Mouse (Mus musculus): ENCODE results near the gene Smtnl2. TPM values are rescaled to one million over a fixed set of nuclear protein-coding genes. Genes with fewer than 3 reads are reported as not detected.

The Smtnl2 gene
- polyA plus RNA-seq, 1 experiment from 2014 or later: 12.6 TPM

DNA sequence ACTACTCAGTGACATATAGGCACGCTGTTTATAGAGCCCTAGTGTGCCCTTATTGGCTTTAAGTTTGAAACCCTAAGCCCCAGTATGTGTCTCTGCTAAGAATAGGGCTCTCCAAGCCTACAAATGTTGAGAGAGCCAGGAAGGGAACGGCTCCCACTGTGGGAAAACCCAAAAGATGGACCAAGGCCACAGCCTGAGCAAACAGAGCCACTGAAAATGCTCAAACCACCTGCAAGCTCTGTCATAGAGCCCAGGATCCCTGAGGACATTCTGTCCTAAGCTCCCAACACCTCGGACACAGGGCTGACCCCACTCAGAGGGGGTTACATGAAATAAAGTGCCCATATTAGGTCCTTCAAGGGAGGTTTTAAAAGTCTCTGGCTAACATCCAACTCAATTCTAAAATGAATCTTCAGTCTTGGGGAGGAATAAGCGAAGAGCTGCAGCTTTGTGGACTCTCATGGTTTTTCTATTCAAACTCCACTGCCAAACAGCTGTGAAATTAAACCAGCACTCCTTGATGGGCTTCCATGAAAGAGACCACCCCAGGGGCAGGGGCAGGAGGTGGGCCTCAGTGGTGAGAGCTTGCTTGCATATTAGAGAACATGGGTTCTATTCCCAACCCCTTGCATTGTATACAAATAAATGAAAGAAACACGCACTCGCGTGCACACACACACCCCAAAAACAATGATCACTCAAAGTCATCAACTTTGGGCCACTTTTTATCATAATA, 21.9 kb downstream of the Smtnl2 start:
- Histone ChIP-seq H3K4me3 (ENCODE audit: low read depth, low read length) (no peak overlapping the region), H3K9ac (ENCODE audit: low read length) (no peak overlapping the region), H3K27ac (ENCODE audit: low read depth, low read length) (no peak overlapping the region), H3K4me2 (ENCODE audit: low read depth) (no peak overlapping the region), H3K27me3 (ENCODE audit: control insufficient read depth, insufficient read depth, low read length) (no peaks in the 10 kb centered on the region), H3K36me3 (ENCODE audit: control insufficient read depth, insufficient read depth, low read length) (no peaks in the 10 kb centered on the region), H3K9me3 (ENCODE audit: control insufficient read depth, low read length) (no peaks in the 10 kb centered on the region), H3K4me1 (ENCODE audit: control insufficient read depth, insufficient read depth, low read length) (no peaks in the 10 kb centered on the region)
- 83% methylated on average over 7 of the region's 7 CpGs for WGBS
- ATAC-seq (ENCODE audit: insufficient read depth, low FRiP score, low TSS enrichment) (no peak), DNase-seq (ENCODE audit: low spot score) (no peak)

DNA sequence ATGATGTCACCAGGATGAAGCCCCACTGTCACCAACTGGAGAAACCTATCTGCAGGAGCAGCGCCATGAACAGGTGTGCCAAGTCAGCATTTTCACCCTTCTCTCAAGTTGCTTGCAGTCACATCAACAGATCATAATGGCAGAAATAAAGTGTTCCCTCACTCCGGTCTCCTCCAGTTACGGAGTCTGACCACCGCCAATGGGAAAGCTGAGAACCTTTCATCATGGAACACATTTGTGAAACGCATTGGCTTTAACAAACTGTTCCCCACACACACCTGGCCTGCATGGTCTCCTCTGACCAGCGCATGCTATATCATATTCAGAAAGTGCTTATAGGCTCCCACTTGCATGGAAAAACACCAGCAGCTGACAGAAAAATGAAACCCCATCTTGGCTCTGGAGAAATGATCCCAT, 23.4 kb downstream of the Smtnl2 start:
- H3K9me3 ChIP-seq (ENCODE audit: control insufficient read depth, low read length): no peaks in the 10 kb centered on the region
- no peaks in the 10 kb centered on the region for H3K27me3 ChIP-seq (ENCODE audit: control insufficient read depth, insufficient read depth, low read length)
- H3K4me1 ChIP-seq (ENCODE audit: control insufficient read depth, insufficient read depth, low read length): no peaks in the 10 kb centered on the region
- H3K27ac ChIP-seq (ENCODE audit: low read depth, low read length): no peak overlapping the region
- WGBS: 92% methylated on average over 6 of the region's 6 CpGs
- DNase-seq (ENCODE audit: low spot score) (no peak), ATAC-seq (ENCODE audit: insufficient read depth, low FRiP score, low TSS enrichment) (no peak)
- H3K36me3 ChIP-seq (ENCODE audit: control insufficient read depth, insufficient read depth, low read length): no peaks in the 10 kb centered on the region
- no peak overlapping the region for H3K4me2 ChIP-seq (ENCODE audit: low read depth)
- no peak overlapping the region for H3K4me3 ChIP-seq (ENCODE audit: low read depth, low read length)
- H3K9ac ChIP-seq (ENCODE audit: low read length): no peak overlapping the region

DNA sequence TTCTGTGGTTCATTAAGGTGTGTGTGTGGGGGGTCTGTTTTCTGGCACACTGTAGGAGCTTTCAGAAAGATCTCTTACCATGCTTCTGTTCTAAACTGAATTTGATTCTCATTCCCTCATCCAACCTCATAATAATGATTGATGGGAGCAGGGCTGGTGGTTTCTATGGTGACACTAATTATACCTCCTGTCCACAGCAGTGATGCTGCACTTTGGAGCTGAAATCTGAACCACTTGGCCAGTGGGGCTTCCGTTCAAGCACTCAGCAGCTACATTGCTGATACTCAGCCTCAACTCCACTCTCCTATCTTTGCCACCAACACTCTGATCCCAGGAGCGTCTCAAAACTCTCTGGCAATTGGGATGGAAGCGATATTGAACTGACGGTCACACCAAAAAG, 32.2 kb downstream of the Smtnl2 start:
- Histone ChIP-seq H3K27me3 (ENCODE audit: control insufficient read depth, insufficient read depth, low read length) (no peaks in the 10 kb centered on the region), H3K4me3 (ENCODE audit: low read depth, low read length) (no peak overlapping the region), H3K27ac (ENCODE audit: low read depth, low read length) (no peak overlapping the region), H3K9me3 (ENCODE audit: control insufficient read depth, low read length) (no peaks in the 10 kb centered on the region), H3K4me2 (ENCODE audit: low read depth) (no peak overlapping the region), H3K4me1 (ENCODE audit: control insufficient read depth, insufficient read depth, low read length) (no peaks in the 10 kb centered on the region), H3K9ac (ENCODE audit: low read length) (no peak overlapping the region), H3K36me3 (ENCODE audit: control insufficient read depth, insufficient read depth, low read length) (no peaks in the 10 kb centered on the region)
- ATAC-seq (ENCODE audit: insufficient read depth, low FRiP score, low TSS enrichment): no peak
- 76% methylated on average over 4 of the region's 4 CpGs for WGBS
- no peak for DNase-seq (ENCODE audit: low spot score)

DNA sequence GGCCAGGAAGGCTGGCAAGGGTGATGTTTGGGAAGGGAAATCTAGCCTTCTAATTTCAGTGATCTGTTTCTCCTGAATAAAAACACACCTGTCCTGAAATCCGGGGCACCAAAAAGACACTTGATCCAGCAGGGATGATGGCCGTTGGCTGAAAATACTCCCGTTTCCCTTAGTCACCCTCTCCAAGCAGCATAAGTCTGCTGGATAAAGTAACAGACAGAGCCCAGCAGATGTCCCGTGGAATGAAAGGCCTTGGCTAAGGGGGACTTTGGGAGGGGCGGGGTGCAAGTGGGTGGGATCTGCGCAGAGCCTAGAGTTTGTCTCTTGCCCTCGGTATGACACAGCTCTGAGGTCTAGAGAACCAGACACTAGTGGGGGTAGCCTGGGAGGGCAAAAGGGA, 33.3 kb downstream of the Smtnl2 start:
- no peak for ATAC-seq (ENCODE audit: insufficient read depth, low FRiP score, low TSS enrichment)
- H3K4me3 ChIP-seq (ENCODE audit: low read depth, low read length): no peak overlapping the region
- H3K36me3 ChIP-seq (ENCODE audit: control insufficient read depth, insufficient read depth, low read length): no peaks in the 10 kb centered on the region
- 74% methylated on average over 7 of the region's 7 CpGs for WGBS
- no peak overlapping the region for H3K9ac ChIP-seq (ENCODE audit: low read length)
- H3K27me3 ChIP-seq (ENCODE audit: control insufficient read depth, insufficient read depth, low read length): no peaks in the 10 kb centered on the region
- H3K9me3 ChIP-seq (ENCODE audit: control insufficient read depth, low read length): no peaks in the 10 kb centered on the region
- H3K4me1 ChIP-seq (ENCODE audit: control insufficient read depth, insufficient read depth, low read length): no peaks in the 10 kb centered on the region
- no peak overlapping the region for H3K27ac ChIP-seq (ENCODE audit: low read depth, low read length)
- no peak for DNase-seq (ENCODE audit: low spot score)
- H3K4me2 ChIP-seq (ENCODE audit: low read depth): no peak overlapping the region

DNA sequence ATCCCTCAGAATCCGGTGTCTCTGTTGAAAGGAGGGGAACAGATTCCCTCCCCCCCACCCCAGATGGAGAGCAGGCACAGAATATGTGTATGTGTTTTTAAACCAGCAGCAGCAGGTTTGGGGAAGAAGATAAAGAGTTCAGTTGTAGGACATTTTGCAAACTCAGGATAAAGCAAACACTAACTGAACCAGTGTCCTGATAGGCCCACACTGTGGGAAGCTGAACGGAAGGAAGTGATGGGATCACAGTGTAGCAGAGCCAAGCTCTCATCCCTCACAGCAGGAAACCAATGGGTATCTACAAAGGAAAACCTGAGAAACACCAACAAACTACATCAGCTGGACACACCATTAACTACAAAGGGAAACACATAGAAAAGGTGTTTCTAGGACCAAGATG, 35.0 kb downstream of the Smtnl2 start:
- no peak overlapping the region for H3K27ac ChIP-seq (ENCODE audit: low read depth, low read length)
- no peaks in the 10 kb centered on the region for H3K36me3 ChIP-seq (ENCODE audit: control insufficient read depth, insufficient read depth, low read length)
- H3K4me2 ChIP-seq (ENCODE audit: low read depth): no peak overlapping the region
- WGBS: 85% methylated on average over 2 of the region's 2 CpGs
- H3K9ac ChIP-seq (ENCODE audit: low read length): no peak overlapping the region
- no peak overlapping the region for H3K4me3 ChIP-seq (ENCODE audit: low read depth, low read length)
- no peaks in the 10 kb centered on the region for H3K27me3 ChIP-seq (ENCODE audit: control insufficient read depth, insufficient read depth, low read length)
- H3K4me1 ChIP-seq (ENCODE audit: control insufficient read depth, insufficient read depth, low read length): no peaks in the 10 kb centered on the region
- H3K9me3 ChIP-seq (ENCODE audit: control insufficient read depth, low read length): no peaks in the 10 kb centered on the region
- ATAC-seq (ENCODE audit: insufficient read depth, low FRiP score, low TSS enrichment): no peak
- no peak for DNase-seq (ENCODE audit: low spot score)

DNA sequence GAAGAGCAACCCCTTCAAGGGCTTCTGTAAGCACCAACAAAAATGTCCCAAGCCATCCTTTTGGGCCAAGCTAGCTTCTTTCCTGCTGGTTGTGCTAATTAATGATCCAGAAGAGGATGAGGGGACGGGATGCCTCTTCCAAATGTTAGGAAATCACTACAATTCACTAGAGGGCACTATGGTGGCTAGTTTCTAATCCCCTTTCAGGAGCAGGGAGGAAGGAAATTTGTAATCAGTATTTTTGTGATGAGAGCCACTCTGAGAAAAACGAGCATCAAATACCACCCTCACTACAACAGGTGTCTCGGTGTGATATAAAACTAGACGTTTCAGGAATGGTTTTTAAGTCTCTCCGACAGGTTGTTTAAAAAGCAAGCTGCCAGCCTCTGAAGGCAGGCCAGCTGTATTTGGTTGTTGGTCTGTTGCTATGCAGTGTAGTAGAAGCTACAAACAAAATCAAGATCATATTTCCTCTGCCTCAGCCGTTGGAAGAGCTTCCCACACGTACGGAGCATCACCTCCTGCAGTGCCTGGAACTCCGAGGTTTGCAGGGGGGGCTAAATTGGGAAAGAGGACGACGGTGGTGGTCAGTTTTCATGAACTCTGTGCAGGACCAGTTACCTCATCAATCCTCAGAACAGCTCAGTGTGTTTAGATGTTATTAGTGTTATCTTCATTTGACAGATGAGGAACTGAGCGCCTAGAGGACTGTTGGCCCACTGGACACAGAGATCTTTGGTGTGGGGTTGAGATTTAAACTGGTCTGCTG, 41.4 kb downstream of the Smtnl2 start:
- 39% methylated on average over 12 of the region's 12 CpGs for whole genome bisulfite sequencing
- Histone ChIP-seq H3K27ac (ENCODE audit: low read depth, low read length) (no peak overlapping the region), H3K4me2 (ENCODE audit: low read depth) (no peak overlapping the region), H3K4me3 (ENCODE audit: low read depth, low read length) (no peak overlapping the region), H3K36me3 (ENCODE audit: control insufficient read depth, insufficient read depth, low read length) (no peaks in the 10 kb centered on the region), H3K9ac (ENCODE audit: low read length) (no peak overlapping the region), H3K4me1 (ENCODE audit: control insufficient read depth, insufficient read depth, low read length) (no peaks in the 10 kb centered on the region), H3K9me3 (ENCODE audit: control insufficient read depth, low read length) (no peaks in the 10 kb centered on the region), H3K27me3 (ENCODE audit: control insufficient read depth, insufficient read depth, low read length) (no peaks in the 10 kb centered on the region)
- DNase-seq (ENCODE audit: low spot score) (no peak), ATAC-seq (ENCODE audit: insufficient read depth, low FRiP score, low TSS enrichment) (no peak)

DNA sequence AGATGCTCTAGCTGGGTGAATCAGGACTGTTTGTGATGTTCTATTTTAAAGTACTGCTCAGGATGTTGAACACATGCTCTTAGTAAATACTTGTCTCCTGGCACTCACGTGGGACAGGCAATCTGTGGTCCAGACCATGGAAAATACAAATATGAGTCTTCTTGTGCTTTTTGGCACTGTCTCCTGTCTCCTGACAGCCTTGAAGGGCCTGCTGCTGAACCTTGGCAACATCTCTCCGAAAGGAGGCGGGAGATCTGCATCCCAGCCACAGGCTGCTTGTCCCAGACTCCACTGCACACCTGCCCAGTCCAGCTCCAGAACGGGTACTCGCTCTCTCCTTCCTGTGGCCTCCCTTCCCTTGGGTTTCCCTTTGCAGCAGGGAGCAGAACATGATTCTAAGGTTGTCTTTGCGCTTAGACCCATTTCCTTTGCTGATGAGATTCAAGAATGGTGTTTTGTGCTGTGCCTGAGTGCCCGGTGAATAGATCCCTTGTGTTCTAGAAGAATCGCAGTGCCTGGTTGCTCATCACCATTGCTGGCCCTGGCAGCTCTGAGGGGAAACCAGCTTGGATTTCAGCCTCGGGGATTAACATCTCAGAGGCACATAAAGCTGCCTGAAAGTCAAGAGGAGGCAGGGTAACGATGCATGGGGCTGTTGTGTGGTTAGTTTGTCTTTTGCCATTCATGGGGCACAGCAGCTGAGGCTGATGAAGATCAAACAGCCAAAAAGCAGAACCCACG, 43.4 kb downstream of the Smtnl2 start:
- ATAC-seq (ENCODE audit: insufficient read depth, low FRiP score, low TSS enrichment) (no peak), DNase-seq (ENCODE audit: low spot score) (no peak)
- Histone ChIP-seq H3K9me3 (ENCODE audit: control insufficient read depth, low read length) (no peaks in the 10 kb centered on the region), H3K4me2 (ENCODE audit: low read depth) (no peak overlapping the region), H3K36me3 (ENCODE audit: control insufficient read depth, insufficient read depth, low read length) (no peaks in the 10 kb centered on the region), H3K27me3 (ENCODE audit: control insufficient read depth, insufficient read depth, low read length) (no peaks in the 10 kb centered on the region), H3K4me3 (ENCODE audit: low read depth, low read length) (no peak overlapping the region), H3K4me1 (ENCODE audit: control insufficient read depth, insufficient read depth, low read length) (no peaks in the 10 kb centered on the region), H3K27ac (ENCODE audit: low read depth, low read length) (no peak overlapping the region), H3K9ac (ENCODE audit: low read length) (no peak overlapping the region)
- 63% methylated on average over 11 of the region's 11 CpGs for WGBS

DNA sequence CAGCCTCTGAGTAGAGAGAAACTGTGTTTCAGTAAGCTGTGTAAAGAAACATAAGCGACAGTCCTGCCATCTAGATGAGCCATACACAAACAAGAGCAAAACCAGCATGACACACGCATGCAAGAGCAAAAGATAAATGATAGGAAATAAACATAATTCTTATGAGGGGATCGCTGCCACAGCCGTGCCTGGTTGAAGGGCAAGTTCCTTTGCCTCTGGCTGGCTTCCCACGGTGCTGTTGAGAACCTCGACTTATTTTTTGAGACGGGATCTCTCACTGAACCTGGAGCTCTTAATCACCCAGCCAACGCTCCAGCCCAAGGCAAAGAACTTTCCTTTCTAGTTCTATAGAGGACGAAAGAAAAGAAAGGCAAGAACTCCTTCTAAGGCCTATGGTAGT, 45.4 kb downstream of the Smtnl2 start:
- no peaks in the 10 kb centered on the region for H3K4me1 ChIP-seq (ENCODE audit: control insufficient read depth, insufficient read depth, low read length)
- H3K4me3 ChIP-seq (ENCODE audit: low read depth, low read length): no peak overlapping the region
- DNase-seq (ENCODE audit: low spot score): no peak
- H3K9me3 ChIP-seq (ENCODE audit: control insufficient read depth, low read length): no peaks in the 10 kb centered on the region
- WGBS: 82% methylated on average over 9 of the region's 9 CpGs
- H3K36me3 ChIP-seq (ENCODE audit: control insufficient read depth, insufficient read depth, low read length): no peaks in the 10 kb centered on the region
- no peak for ATAC-seq (ENCODE audit: insufficient read depth, low FRiP score, low TSS enrichment)
- H3K4me2 ChIP-seq (ENCODE audit: low read depth): no peak overlapping the region
- H3K27me3 ChIP-seq (ENCODE audit: control insufficient read depth, insufficient read depth, low read length): no peaks in the 10 kb centered on the region
- H3K9ac ChIP-seq (ENCODE audit: low read length): no peak overlapping the region
- H3K27ac ChIP-seq (ENCODE audit: low read depth, low read length): no peak overlapping the region
